Mouse (Mus musculus): ENCODE results near the gene Nploc4.
"Not testable (repeated sequence)": the region's sequence is repeated elsewhere in the genome, so short reads cannot be mapped to it uniquely, and the experiment has no call there.

Nploc4 gene

DNA sequence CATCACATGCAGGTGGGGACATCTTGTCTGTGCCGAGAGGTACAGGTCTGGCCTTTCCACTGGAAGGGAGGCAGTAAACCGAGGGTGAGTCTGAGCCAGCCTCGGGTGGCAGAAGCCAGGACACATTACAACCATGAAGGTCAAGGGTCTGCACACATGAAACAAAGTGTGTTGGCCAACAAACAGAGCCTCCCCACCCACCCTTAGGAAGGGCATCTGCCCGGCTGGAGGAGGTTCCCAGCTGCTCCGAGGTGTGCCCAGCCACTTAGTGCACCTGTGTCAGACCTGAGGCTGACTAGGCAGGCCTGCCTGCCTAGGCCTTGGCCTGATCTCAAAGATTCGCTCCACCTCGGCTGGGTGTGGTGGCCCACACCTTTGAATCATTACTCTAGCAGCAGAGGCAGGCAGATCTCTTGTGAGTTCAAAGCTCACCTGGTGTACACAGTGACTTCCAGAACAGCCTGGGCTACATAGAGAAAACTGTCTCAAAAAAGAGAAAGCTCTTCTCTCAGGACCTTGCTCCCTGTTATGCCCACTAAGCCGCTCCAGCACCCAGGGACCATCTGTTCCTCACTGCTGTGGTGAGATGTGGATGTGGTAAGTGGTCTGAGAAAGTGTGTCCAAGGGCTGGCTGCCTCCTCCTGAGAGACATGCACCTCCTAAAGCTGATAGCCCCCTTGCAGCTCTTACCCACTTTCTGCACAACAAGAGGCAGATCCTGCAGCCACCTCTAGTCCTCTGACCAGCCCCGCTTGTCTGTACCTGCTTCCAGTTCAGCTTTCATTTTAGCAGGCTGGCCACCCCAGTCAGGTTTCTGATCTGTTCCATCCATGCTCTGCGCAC lies 86.0 kb downstream of the Nploc4 start:
- no peak for DNase-seq

GRCm38 (mm10) chr11:120350711-120351110 lies 86.8 kb downstream of the Nploc4 start:
- no peak for DNase-seq

DNA sequence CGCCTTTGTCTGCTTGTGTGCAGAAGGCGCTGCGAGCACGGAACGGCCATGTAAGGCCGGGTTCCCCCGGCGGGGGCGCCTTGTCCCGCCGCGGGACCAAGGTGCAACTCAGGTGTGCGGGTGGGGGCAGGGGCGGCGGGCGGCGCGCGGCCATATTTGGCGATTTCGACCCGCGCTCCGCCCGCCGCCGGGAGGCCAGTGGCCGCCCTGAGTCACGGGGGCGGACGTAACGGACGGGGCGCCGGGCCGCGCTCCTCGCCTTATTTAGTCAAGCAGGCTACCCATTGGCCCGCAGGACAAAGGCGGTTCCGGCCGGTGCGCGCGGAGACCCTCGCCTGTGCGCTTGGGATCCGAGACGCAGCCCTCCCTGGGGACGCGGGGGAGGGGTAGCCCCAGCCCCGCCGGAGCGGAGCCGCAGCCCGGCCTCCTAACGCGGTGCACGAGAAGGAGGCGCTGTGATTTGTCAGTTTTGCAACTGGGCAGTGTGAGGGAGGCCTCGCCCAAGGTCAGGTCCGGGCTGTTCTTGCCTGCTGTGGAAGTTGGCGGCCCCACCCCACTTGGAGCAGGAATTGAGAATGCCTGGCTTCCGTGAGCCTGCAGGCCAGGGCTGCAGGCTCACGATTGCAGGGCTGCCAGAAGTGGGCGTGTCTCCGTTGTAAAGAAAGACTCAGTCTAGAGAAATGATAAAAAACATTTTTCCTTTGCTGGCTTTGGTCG lies 87.4 kb downstream of the Nploc4 start:
- DNase-seq, result peak; percentile 73 to 75

GRCm38 (mm10) chr11:120349371-120349985 lies 88.0 kb downstream of the Nploc4 start:
- peak in 1 of 2 experiments; percentile 50 for DNase-seq

- peak; percentile 44 to 52 for DNase-seq
Observed at GRCm38 (mm10) chr11:120348684-120349370, 88.7 kb downstream of the Nploc4 start.

DNA sequence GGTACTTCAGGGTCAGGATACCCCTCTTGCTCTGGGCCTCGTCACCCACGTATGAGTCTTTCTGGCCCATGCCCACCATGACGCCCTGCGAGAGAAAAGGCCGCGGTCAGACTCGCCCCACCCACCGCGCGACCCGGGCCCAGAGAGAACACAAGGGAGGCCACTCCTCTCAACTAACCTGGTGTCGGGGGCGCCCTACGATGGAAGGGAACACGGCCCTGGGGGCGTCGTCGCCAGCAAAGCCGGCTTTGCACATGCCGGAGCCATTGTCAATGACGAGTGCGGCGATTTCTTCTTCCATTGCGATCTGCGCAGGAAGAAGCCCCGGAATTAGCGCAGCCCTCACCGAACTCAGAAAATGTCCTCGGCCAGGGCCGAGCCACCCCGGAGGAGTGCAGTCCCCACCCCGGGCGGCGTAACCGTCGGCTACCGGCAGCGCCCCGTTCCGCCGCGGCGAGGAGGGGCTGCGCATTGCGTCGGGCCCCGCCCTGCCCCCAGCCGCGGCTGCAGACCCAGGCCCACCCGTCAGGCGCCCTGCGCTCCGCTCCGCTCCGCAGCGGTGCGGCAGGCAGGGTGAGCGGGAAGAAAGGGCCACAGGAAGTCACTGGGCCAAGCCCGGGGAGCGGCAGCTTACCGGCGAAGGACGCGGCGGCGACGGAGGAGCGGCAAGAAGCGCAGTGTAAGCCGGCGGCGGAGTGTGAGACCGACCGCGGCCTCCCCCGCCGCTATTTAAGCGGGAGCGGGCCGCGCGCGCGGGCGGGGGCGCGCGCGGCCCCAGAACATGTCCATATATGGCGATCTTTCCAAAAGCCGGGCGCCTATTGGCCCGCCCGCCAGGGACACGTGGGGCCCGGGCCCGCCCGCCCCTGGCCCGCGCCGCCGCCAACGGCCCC lies 89.5 kb downstream of the Nploc4 start, which contains the start of gene Actg1:
Actg1 (minus strand) TSS at position 752 of the 893 bp plus-strand sequence.
- DNase-seq, result peak; percentile 83 to 88

GRCm38 (mm10) chr11:120347301-120347700 lies 90.2 kb downstream of the Nploc4 start:
- DNase-seq, result peak in 1 of 2 experiments; percentile 26

- DNase-seq, result not testable (repeated sequence)
Observed at GRCm38 (mm10) chr11:120346383-120347034, 91.0 kb downstream of the Nploc4 start.

- DNase-seq, result no peak
Observed at GRCm38 (mm10) chr11:120345067-120345681, 92.3 kb downstream of the Nploc4 start.

DNA sequence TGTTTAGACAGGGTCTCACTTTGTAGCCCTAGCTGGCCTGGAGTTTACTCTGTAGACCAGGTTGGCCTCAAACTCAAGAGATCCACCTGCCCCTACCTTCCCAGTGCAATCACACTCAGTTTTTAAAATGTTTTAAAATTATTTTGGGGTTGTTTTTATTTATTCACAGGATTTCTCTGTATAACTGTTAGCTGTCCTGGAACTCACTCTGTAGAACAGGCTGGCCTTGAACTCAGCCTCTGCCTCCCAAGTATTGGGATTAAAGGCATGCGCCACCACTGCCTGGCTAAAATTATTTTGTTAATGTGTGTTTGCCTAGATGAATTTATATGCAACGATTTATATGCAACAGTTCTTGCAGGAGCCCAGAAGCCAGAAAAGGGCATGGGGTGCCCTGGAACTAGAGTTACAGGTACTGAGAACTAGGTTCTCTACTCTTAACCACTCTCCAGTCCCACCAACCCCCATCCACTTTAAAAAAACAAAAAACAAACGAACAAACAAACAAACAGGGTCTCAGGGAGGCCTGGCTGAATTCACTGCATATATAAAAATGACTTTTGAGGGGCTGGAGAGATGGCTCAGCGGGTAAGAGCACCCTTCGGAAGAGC lies 93.1 kb downstream of the Nploc4 start:
- no peak for DNase-seq

GRCm38 (mm10) chr11:120343519-120344309 lies 93.8 kb downstream of the Nploc4 start:
- no peak for DNase-seq

- DNase-seq, result no peak
Observed at GRCm38 (mm10) chr11:120342656-120343160, 94.8 kb downstream of the Nploc4 start.

DNA sequence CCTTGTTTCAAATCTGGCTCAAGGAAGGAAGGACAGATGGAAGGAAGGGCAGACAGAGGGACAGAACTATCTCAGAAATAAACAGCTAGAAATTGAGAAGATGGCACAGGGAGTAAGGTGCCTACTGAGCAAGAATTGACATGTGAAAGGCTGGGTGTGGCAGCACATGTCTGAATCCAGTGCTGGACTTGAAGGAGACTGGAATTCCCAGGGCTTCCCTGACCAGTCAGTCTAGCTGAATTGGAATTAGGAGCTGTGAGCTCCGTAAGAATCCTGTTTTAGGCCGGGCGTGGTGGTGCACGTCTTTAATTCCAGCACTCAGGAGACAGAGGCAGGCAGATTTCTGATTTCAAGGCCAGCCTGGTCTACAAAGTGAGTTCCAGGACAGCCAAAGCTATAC lies 95.8 kb downstream of the Nploc4 start:
- DNase-seq, result no peak

DNA sequence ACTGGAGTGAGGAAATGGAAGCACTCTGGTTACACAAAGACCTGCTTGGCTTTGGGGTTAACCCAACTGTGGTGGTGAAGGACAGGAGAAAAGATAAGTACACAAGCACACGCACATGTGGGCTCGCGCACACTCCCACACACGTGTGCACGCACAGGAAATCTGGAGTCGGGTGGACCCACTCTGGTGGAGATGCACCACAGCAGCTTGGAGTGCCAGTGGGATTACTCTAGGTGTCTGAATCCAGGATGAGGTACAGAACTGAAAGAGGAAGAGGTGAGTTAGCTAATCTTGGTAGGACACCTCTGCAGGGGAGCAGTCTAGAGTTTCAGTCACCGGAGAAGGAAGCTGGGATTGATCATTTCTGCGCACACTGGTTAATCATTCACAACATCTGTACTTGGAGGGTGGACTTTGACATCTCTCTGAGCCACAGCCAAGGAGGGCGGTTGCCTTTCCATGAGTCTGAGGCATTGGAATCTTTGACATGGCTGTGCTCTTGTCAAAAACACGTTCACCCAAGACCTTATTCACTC lies 97.5 kb downstream of the Nploc4 start:
- no peak for DNase-seq

GRCm38 (mm10) chr11:120338786-120339185 lies 98.7 kb downstream of the Nploc4 start:
- no peak for DNase-seq

GRCm38 (mm10) chr11:120337447-120337846 lies 100.1 kb downstream of the Nploc4 start:
- no peak for DNase-seq

DNA sequence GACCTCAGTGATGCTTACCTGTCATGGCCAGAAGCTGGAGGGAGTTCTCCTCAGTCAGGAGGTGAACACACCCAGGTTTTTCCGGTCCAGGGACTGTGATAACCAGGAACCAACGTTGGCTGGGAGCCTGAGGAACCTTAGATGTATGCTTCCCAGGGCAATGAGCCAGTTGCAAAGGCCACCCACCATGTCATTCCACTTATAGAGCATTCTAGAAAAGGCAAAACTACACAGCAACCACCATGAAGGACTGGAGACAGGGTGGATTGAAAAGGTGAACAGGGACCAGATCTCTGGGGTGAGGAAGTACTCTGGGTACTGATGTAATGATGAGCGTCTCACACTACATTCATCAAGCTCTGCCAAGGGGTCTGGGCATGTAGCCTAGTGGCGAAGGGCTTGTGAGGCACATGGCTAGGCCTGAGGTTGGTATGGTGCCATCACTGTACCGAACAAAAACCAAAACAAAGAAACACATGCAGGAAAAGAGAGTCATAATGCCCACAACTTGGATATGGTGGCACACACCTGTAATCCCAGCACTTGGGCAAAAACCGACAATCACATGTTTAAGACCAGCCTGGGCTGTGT lies 102.0 kb downstream of the Nploc4 start:
- DNase-seq, result no peak
